Mouse (Mus musculus) stomach, postnatal 0 days (tissue): Measurements from ENCODE around the gene Anxa7. TPM values are rescaled to one million over a fixed set of nuclear protein-coding genes. Genes with fewer than 3 reads are reported as not detected.

ENCODE experiments used
- ATAC-seq: fragments of 200-750 bp; cut with Nextera tagmentation; 2 replicates; pipeline ENCODE4 v1.8.0; 2017; ENCODE audit not compliant: low FRiP score, low TSS enrichment
- DNase-seq: peaks from one replicate; pipeline ENCODE4 v3.0.0-alpha.2; 2016; ENCODE audit warnings: low spot score
- H3K27ac ChIP-seq: fragments of 300-500 bp; sonication (generic); replicated peaks from 2 replicates; pipeline ENCODE4 v1.5.1; 2014; ENCODE audit warnings: mild to moderate bottlenecking, control low read depth
- H3K27me3 ChIP-seq: fragments of 300-500 bp; sonication (generic); 2 replicates; pipeline ENCODE4 v1.6.1; 2014; ENCODE audit warnings: low read length; ENCODE audit not compliant: control insufficient read depth, insufficient read depth
- H3K36me3 ChIP-seq: fragments of 300-500 bp; sonication (generic); 2 replicates; pipeline ENCODE4 v1.6.1; 2014; ENCODE audit warnings: low read length, mixed read lengths; ENCODE audit not compliant: control insufficient read depth, insufficient read depth
- H3K4me1 ChIP-seq: fragments of 300-500 bp; sonication (generic); replicated peaks from 2 replicates; pipeline ENCODE4 v1.6.1; 2014; ENCODE audit warnings: antibody characterized with exemption; ENCODE audit not compliant: control insufficient read depth, insufficient read depth
- H3K4me2 ChIP-seq: fragments of 300-500 bp; sonication (generic); replicated peaks from 2 replicates; pipeline ENCODE4 v1.6.1; 2014; ENCODE audit warnings: low read depth, mild to moderate bottlenecking, control low read depth, moderate library complexity
- H3K4me3 ChIP-seq: fragments of 300-500 bp; sonication (generic); 2 replicates; pipeline ENCODE4 v1.5.1; 2014; ENCODE audit warnings: low read depth, low read length, control low read depth
- H3K9ac ChIP-seq: fragments of 300-500 bp; sonication (generic); 2 replicates; pipeline ENCODE4 v1.6.1; 2014; ENCODE audit warnings: mild to moderate bottlenecking, low read length, control low read depth, mixed read lengths
- H3K9me3 ChIP-seq: fragments of 300-500 bp; sonication (generic); 2 replicates; pipeline ENCODE4 v1.6.1; 2016; ENCODE audit warnings: low read length; ENCODE audit not compliant: control insufficient read depth
- CTCF ChIP-seq: IDR thresholded peaks from 2 replicates; pipeline ENCODE4 v1.5.1; 2016; ENCODE audit warnings: antibody characterized with exemption, low read depth, mild to moderate bottlenecking, moderate library complexity
- EP300 ChIP-seq: optimal IDR thresholded peaks from 2 replicates; pipeline ENCODE3; 2016; ENCODE audit warnings: antibody characterized with exemption
- WGBS: fragments of 180-500 bp; shearing (Covaris S2); extraction: QIAGEN DNeasy Blood & Tissue Kit; methylation state at CpG from one replicate; pipeline ENCODE4 v1.1.7; 2014; 5-methylcytosine and 5-hydroxymethylcytosine counted together
- polyA plus RNA-seq: library from polyadenylated mRNA; unstranded; fragments of >200 nt; fragmentation: Nextera tagmentation; extraction: Ambion mirVana; gene quantifications from 2 replicates; pipeline ENCODE4 v1.2.1, GENCODE M21; 2015

The Anxa7 gene
- polyA plus RNA-seq, 1 experiment from 2014 or later, result 82.4 TPM

- 11% methylated on average over 2 of the region's 2 CpGs for WGBS
- Histone ChIP-seq H3K27me3 (no peaks in the 10 kb centered on the region), H3K9ac (peak overlapping the region; percentile 53), H3K9me3 (no peaks in the 10 kb centered on the region), H3K4me3 (peak overlapping the region; percentile 41; the same call in 1 of the 2 replicates), H3K4me2 (peak overlapping the region; percentile 65), H3K36me3 (peaks cover 3% of the 10 kb centered on the region), H3K27ac (no peak overlapping the region), H3K4me1 (no peaks in the 10 kb centered on the region)
- DNase-seq, result no peak
- ATAC-seq, result no peak
- no peak for TF ChIP-seq EP300
- TF ChIP-seq CTCF, result no peak
Observed at GRCm38 (mm10) chr14:20451302-20451701, 28.6 kb downstream of the Anxa7 start.

- H3K36me3 ChIP-seq, result no peaks in the 10 kb centered on the region
- no peaks in the 10 kb centered on the region for H3K27me3 ChIP-seq
- no peak overlapping the region for H3K27ac ChIP-seq
- H3K4me2 ChIP-seq, result no peak overlapping the region
- H3K4me1 ChIP-seq, result no peaks in the 10 kb centered on the region
- ATAC-seq, result no peak
- H3K9ac ChIP-seq, result no peak overlapping the region
- H3K9me3 ChIP-seq, result no peaks in the 10 kb centered on the region
- H3K4me3 ChIP-seq, result no peak overlapping the region
- no peak for TF ChIP-seq EP300
- no peak for TF ChIP-seq CTCF
- 43% methylated on average over 12 of the region's 12 CpGs for WGBS
- DNase-seq, result no peak
Observed at GRCm38 (mm10) chr14:20447209-20447608, 32.7 kb downstream of the Anxa7 start.

- peak; percentile 18 for DNase-seq
- no peak for ATAC-seq
- TF ChIP-seq EP300 (no peak), CTCF (no peak)
Observed at GRCm38 (mm10) chr14:20442252-20442651, 37.7 kb downstream of the Anxa7 start.

GRCm38 (mm10) chr14:20436976-20437375 lies 43.0 kb downstream of the Anxa7 start:
- no peak overlapping the region for H3K9ac ChIP-seq
- no peak overlapping the region for H3K4me2 ChIP-seq
- DNase-seq (no peak), ATAC-seq (no peak)
- H3K4me3 ChIP-seq, result no peak overlapping the region
- H3K27me3 ChIP-seq, result no peaks in the 10 kb centered on the region
- no peaks in the 10 kb centered on the region for H3K36me3 ChIP-seq
- H3K27ac ChIP-seq, result no peak overlapping the region
- 61% methylated on average over 6 of the region's 6 CpGs for WGBS
- no peaks in the 10 kb centered on the region for H3K4me1 ChIP-seq
- no peaks in the 10 kb centered on the region for H3K9me3 ChIP-seq
- TF ChIP-seq EP300, result no peak
- no peak for TF ChIP-seq CTCF

More at GRCm38 (mm10) chr14:20442252-20442651, 37.7 kb downstream of the Anxa7 start:
- Histone ChIP-seq H3K27ac (no peak overlapping the region), H3K27me3 (no peaks in the 10 kb centered on the region), H3K4me1 (no peaks in the 10 kb centered on the region), H3K9ac (no peak overlapping the region), H3K4me2 (no peak overlapping the region), H3K9me3 (no peaks in the 10 kb centered on the region), H3K4me3 (no peak overlapping the region), H3K36me3 (no peaks in the 10 kb centered on the region)
- WGBS, result 60% methylated on average over 17 of the region's 17 CpGs

- Histone ChIP-seq H3K4me3 (no peak overlapping the region), H3K4me2 (no peak overlapping the region), H3K36me3 (no peaks in the 10 kb centered on the region), H3K4me1 (no peaks in the 10 kb centered on the region), H3K9ac (no peak overlapping the region), H3K27ac (no peak overlapping the region), H3K9me3 (no peaks in the 10 kb centered on the region), H3K27me3 (no peaks in the 10 kb centered on the region)
- WGBS, result 79% methylated on average over 4 of the region's 4 CpGs
- no peak for TF ChIP-seq EP300
- no peak for TF ChIP-seq CTCF
- no peak for DNase-seq
- ATAC-seq, result no peak
Observed at GRCm38 (mm10) chr14:20432420-20432819, 47.5 kb downstream of the Anxa7 start.

- Histone ChIP-seq H3K27me3 (no peaks in the 10 kb centered on the region), H3K36me3 (no peaks in the 10 kb centered on the region), H3K4me3 (no peak overlapping the region), H3K4me2 (no peak overlapping the region), H3K27ac (no peak overlapping the region), H3K9me3 (no peaks in the 10 kb centered on the region), H3K9ac (no peak overlapping the region), H3K4me1 (no peaks in the 10 kb centered on the region)
- WGBS, result 43% methylated on average over 6 of the region's 6 CpGs
- ATAC-seq (no peak), DNase-seq (no peak)
- TF ChIP-seq CTCF, result no peak
Observed at GRCm38 (mm10) chr14:20431726-20432125, 48.2 kb downstream of the Anxa7 start.
